Mouse (Mus musculus) retina, postnatal 7 days (tissue): ENCODE measurements around the gene Ttn.

Experiments
- DNase-seq: peaks from one replicate; pipeline ENCODE4 v3.0.0-alpha.2; 2012; ENCODE audit warnings: low read depth, low spot score

Gene Ttn

GRCm38 (mm10) chr2:76708512-76708911 is 273.8 kb downstream of the Ttn start:
- DNase-seq: no peak

- DNase-seq: no peak
Observed at GRCm38 (mm10) chr2:76705655-76706054, 276.7 kb downstream of the Ttn start.

- no peak for DNase-seq
Observed at GRCm38 (mm10) chr2:76702751-76703150, 279.6 kb downstream of the Ttn start.

- DNase-seq: no peak
Observed at GRCm38 (mm10) chr2:76702188-76702587, 280.2 kb downstream of the Ttn start.

- DNase-seq: no peak
Observed at GRCm38 (mm10) chr2:76695290-76695689, 287.1 kb downstream of the Ttn start.

GRCm38 (mm10) chr2:76693765-76694164 is 288.6 kb downstream of the Ttn start:
- no peak for DNase-seq

- no peak for DNase-seq
Observed at GRCm38 (mm10) chr2:76690436-76691204, 291.7 kb downstream of the Ttn start.

- no peak for DNase-seq
Observed at GRCm38 (mm10) chr2:76688162-76688561, 294.2 kb downstream of the Ttn start.

- no peak for DNase-seq
Observed at GRCm38 (mm10) chr2:76687608-76688007, 294.7 kb downstream of the Ttn start.

GRCm38 (mm10) chr2:76686986-76687385 is 295.4 kb downstream of the Ttn start:
- DNase-seq: no peak

- DNase-seq: no peak
Observed at GRCm38 (mm10) chr2:76682301-76682700, 300.0 kb downstream of the Ttn start.

- no peak for DNase-seq
Observed at GRCm38 (mm10) chr2:76676401-76677226, 305.7 kb downstream of the Ttn start.

- no peak for DNase-seq
Observed at GRCm38 (mm10) chr2:76675949-76676348, 306.4 kb downstream of the Ttn start.

- no peak for DNase-seq
Observed at GRCm38 (mm10) chr2:76675451-76675850, 306.9 kb downstream of the Ttn start.

- DNase-seq: peak; percentile 60
Observed at GRCm38 (mm10) chr2:76674725-76675427, 307.5 kb downstream of the Ttn start, which contains the start of gene Plekha3. Plekha3 (plus strand) TSS chr2:76675281.

- no peak for DNase-seq
Observed at GRCm38 (mm10) chr2:76673472-76674081, 308.8 kb downstream of the Ttn start.

GRCm38 (mm10) chr2:76672966-76673392 is 309.4 kb downstream of the Ttn start, which contains the start of gene Fkbp7:
Fkbp7 (minus strand) TSS chr2:76673116.
- peak; percentile 77 for DNase-seq

GRCm38 (mm10) chr2:76672134-76672745 is 310.1 kb downstream of the Ttn start:
- DNase-seq: no peak

GRCm38 (mm10) chr2:76671641-76672040 is 310.7 kb downstream of the Ttn start:
- DNase-seq: no peak

GRCm38 (mm10) chr2:76667200-76667599 is 315.1 kb downstream of the Ttn start:
- DNase-seq: no peak

- no peak for DNase-seq
Observed at GRCm38 (mm10) chr2:76665531-76665930, 316.8 kb downstream of the Ttn start.
